Mouse (Mus musculus) mature B cell (primary cell): ENCODE data around the gene Il18r1.

ENCODE experiments used
- in situ Hi-C: fragments of 300-500 bp; cut with MboI; formaldehyde crosslinking; loops from 2 replicates; pipeline ENCODE4 v1.14.3; 2019

Gene Il18r1

DNA sequence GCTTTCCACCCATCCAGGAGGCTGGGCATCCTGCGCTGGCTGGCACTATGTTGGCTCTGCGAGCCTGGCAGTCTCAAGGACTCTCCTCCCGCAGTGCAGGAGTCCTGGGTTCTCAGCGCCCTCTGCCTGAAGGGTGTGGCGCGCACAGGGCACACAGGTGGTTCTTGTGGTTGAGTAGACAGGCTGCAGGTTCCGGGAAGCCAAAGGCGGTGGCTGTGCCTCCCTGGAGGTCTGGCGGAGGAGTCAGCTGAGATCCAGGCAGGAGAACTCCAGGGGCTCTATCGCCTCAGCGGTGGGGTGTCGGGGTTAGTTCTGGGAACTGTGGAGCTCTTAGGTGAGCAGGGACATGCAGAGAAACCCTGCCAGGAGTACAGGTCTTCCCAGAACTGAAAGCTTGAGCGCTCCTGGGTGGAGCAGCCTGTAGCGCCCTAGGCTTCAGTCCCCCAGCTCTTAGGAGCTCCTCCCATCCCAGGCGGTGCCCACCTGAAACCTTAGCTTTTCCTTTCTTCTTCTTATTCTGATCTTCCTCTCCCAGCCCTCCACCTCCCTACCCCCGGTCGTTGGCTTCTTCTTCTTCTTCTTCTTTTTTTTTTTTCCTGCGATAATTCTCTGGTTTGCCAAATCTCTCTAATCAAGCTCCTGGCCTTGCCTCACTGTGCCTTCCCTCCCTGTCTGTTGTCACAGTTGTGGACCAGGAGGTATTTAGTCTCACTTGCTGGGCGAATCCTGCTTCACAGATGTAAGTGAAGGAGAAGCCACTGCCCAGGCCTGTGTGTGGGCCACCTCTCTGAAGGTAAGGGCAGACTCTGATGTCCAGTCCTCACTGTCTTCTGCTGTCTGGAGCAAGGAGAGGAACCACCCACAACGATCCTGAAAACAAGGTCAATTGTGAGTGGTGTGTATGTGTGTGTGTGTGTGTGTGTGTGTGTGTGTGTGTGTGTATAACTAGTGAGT lies at the start of gene Il18r1:
TSS of gene Il18r1 (plus strand) at position 76 of the 954 bp plus-strand sequence.
- in situ Hi-C loops, result no loop called here

DNA sequence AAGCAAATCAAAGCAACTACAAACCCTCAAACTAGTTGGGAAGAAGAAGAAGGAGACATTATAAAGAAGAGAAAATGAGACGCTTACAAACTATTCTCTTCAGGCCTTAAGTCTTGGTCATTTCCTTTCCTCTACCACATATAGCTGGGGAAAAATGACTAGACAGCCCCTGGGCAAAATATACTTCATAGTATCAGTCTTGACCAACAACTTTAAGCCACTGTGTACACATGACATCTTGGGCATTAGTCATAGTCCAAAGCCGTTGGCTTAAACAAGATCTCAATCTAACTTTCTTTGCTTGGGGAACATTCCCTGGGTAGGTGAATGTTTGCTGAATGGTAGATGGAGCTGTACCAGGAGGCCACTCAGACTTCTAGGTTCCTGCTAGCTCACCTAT lies 48.3 kb upstream of the Il18r1 start:
- in situ Hi-C loops, result no loop called here

DNA sequence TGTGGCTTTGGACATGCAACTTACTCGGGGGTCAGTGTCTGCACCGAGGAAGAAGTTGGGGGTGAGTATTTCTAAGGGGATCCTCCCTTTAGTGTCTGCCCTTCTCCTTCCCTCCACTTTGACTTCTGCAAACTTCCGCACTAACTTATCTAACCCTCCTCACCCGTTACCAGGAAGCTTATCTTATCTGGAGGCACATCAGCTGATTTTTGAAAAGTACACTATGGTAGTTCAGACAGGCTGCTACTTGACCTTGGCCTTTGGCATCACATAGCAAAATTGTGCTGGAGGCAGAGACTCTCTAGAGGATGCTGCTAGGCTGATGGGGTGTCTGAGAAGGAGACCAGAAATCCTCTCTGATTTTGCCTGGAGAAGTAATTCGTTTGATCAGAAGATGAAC lies 46.8 kb upstream of the Il18r1 start:
- in situ Hi-C loops, result no loop called here

DNA sequence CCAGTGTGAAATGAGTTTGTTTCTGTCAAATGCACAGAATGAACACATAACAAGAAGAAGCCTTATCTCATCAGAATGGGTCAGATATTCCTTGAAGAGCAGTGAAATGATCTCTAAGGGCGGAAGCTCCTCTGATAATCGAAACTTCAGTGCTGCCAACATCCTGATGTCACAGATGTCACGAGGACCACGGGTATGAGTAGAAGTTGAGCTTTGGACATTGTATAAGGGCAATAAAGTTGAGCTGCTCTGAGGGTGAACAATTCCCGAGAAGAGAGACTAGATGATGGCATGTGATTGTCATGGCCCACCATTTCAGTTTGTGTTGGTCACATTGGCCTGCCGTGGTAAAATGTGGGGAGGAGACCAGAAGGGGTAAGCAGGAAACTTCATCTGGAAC lies 41.5 kb upstream of the Il18r1 start:
- in situ Hi-C loops, result no loop called here

DNA sequence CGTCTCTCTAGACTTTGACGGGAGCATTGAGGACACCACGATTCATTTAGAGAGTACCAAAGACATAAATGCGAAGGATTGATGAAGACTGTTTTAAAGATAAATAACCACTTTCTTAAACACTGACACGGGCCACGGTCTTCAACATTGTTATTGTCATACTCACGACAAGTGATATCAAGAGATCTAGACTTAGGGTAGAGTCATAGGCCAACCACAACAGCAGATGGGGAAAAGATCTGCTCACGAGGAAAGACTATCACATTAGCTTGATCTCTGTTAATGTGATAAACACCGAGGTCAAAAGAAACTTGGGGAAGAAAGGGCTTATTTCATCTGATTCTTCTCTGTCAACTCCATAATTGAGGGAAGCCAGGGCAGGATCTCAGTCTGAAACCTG lies 38.1 kb upstream of the Il18r1 start:
- in situ Hi-C loops, result no loop called here

DNA sequence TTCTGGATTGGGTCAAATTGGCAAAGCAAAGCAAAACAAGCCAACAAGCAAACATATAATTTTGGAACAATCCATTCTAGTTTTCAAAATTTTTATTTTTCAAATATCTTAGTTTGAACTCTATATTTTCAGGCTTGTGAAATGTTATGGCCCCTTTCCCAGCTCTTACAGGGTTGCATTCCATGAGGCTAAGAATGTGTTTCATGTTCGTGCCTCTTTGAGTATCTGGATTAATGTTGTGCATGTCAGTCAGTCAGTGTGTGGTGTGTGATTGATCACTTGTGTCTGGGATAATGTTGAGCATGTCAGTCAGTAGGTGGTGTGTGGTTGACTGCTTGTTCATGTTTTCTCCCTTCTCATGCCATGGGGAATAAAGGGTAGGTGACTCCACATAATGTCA lies 37.5 kb upstream of the Il18r1 start:
- in situ Hi-C loops, result no loop called here

DNA sequence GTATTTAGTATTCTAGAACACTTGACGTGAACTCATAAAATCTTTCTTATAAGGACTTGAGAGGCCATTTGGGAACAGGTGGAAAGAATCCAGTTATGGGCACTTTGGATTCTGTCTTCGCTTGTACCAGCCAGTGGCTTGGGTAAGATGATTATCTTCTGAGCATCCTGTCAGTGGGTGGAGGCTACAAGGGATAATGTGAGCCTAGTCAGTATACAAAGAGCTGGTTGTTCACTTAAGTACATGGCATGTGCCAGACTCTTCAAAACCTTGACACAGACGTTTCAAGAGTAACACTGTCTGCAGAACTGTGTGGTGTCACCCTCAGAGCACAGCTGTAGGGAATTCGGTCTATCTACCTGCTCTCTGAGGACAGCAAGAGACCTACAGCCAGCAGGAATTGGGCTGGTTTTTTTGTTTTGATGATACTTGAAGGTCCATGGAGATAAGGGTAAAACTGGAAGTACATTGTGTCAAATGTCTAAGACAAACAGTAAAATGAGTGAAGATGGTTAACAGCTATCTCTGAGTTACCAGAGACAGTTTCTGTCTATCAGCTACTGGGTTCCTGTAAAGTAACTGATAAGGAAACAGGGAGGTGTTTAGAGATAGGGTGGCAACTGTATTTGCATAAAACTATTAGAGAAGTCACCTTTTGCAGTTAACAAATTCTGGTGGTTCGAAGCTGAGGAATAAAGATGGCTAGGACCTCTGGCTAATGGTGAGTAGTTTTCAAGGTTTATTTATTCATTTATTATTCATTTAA lies 36.3 kb upstream of the Il18r1 start, which contains the start of gene Il1rl1:
TSS of gene Il1rl1 (plus strand) at position 661 of the 766 bp plus-strand sequence.
- in situ Hi-C loops, result no loop called here

DNA sequence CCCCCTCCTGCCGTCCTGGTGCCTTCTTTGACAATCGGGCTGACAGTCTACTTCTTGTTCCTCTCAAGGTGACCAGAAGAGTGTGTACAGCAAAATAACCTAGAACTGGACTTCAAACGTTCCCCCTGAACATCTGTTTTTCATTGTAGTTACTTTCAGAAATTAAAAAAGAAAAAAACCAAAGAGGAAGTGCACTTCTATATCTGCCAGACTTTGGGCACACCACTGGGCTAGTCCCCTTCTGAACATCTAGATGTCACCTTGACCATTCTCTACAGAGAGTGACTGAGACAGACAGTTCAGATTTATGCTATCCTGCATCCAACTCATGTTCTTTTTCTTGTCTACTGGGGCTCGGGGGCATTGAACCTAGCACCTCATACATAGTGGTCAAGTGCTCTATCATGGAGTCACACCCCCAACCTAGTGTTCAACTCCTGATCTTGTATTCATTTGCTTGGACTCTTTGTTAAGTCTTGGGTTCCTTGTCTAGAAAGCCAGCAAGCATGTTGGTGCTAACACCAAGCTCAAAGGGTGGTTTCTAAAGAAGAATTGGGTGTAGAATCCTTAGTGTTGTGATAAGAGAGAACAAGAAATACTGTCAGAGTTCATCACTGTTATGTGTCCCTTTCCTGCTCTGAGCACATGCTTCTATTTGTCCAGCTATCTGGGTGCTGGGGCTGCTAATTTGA lies 35.1 kb upstream of the Il18r1 start:
- in situ Hi-C loops, result no loop called here

DNA sequence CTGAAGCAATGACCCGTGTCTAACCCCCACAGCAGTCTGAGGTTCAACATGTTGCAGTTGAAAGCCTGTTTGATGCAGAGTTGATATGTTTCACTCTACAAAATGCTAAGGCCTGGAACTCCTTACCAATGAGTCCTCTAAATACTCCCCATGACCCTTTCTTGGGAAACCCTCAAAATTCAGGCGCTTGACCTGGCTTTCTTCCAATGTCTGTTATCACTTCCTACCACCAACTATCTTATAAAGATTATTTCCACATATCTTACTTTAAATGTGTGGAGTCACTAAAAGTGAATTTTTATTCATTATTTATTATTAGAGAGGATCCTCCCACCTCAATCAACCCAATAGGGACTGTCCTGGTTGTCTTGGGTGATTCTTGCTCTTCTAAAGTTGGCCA lies 33.2 kb upstream of the Il18r1 start:
- in situ Hi-C loops, result no loop called here

DNA sequence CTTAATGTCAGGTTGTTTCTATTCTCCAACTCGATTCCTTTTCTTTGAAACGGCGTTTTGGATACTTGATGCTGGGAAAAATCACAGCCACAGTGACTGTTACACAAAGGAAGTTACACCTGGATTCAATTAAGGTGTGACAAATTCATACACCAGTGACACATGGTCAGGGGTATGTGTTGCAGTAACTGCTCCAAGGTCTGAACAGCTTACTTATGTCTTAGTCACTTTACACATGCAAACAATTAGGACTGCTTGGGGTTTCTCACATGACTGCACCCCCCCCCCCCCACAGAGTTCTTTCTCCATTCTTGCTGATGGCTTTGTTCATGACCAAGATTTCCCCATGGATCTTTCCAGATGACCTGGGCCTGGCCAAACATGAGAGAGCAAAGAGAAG lies 29.4 kb upstream of the Il18r1 start:
- in situ Hi-C loops, result no loop called here

DNA sequence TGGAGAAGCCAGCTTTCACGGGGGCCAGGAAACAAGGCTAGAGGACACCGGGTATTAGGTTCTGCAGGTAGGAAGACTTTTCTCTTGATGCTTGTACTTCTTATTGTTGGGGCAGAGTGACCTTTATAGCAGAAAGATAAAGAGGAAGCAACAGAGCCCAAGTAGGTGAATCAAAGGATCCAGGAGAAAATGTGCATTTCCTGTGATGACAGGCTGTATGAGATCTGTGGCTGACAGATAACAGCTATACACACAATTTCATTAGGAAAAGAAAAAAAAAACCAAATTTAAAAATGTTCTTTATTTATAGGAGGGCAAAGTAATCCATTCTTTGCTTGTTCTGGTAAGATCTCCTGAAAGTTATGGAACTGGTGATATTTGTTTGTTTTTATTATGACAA lies 28.0 kb upstream of the Il18r1 start:
- in situ Hi-C loops, result no loop called here

DNA sequence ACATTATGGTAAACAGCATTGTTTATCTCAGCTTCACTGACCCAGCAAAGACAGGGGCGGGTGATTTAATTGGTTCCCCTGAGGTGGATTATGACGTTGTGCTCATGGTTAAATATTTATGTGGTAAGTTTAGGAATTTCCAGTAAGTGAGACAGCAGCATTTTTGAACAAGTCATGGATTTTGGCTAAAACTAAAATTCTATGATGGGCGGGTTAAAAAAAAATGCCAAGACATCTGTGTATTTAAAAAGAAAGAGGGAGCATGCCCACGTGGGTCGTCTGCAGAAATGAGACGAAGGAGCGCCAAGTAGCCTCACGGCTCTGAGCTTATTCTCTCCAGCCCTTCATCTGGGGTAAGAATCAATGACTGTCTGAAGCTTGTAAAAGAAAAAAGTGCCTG lies 25.8 kb upstream of the Il18r1 start:
- in situ Hi-C loops, result no loop called here

DNA sequence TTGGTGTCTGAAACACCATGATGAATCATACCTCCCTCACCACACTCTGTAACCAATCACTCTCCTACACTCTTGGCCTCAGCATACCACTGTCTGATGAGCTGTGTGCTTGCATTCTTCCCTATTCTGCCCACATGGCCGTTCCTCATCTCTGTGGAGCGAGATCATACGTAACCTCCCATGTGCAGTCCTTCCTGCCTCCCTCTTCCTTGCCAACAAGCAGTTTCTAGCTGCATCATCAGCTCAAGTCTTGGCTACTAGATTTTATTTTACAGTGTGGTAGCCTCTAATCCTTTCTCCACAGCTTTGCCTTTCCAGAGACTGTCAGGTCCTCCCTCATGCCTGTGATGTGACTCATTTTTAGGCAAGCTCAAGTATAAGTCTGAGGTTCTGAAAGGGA lies 20.6 kb upstream of the Il18r1 start:
- in situ Hi-C loops, result no loop called here

DNA sequence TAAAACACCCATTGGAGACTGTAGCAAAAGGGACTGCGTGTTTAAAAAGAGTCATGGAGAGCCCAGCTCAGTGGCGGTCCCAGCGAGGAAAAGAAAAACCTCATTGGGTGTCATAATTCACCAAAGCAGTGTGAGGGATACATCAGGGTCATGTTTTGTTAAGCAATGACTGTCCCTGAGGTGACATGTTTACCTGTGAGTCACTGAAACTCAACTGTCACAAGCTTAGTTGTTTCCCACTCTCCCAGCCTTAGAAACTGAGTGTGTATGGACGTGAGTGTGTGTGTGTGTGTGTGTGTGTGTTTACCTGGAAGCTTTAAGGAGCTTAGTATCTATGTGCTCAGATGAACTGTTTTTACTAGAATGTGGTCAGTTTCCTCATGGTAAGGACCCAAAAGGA lies 2.0 kb downstream of the Il18r1 start:
- in situ Hi-C loops, result no loop called here

DNA sequence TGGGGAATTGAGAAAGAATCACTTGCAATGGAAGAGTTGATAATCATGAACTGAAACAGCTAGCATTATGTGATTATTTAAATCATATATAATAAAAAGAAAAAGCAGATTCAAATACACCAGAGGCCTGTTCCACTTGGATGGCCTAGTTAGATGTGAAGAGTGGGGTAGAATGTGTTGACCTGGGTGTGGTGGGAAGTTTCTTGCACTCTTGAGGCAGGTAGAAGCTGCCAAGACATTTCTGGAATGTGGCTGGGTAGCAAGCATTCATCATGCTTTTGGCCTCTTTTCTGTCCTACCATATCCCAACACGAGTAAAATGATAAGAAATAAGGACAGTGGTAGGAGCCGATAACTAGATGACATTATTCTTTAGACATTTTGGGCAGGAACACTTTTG lies 3.5 kb downstream of the Il18r1 start:
- in situ Hi-C loops, result no loop called here

DNA sequence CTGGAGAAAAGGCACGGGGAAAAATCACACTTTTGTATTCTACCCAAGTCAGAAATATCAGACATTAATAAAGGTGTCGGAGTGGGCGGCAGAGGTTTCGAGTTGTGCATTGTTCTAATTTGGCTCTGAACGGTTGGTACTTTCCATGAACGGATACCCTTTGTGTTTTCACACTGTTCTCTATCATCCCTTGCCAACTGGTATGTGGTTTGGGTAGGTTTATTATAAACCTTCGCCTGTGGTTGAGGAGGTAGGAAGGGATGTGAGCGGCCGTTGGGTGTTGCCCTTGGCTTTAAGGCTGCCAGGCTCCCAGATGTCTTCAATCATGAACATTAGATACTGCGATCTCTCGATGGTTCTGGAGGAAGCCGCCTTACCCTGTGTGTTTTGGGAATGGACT lies 4.5 kb downstream of the Il18r1 start:
- in situ Hi-C loops, result no loop called here

DNA sequence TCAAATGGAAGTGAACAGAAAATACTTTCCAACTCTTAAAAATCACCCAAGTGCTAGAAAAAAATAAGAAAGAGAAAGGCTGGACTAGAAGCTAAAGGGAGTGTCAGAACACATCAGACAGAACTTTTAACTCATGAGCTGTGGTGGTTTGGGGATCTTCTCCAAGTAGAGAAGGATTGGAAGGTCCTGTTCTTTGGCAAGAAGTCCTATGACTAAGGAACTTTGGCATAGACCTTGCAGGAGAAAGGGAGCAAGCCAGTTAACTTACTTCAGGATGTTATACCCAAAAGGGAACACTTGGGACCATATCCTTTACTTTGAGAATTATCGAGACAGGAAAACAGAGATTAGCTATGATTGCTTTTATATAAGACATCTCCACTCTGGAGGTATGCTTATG lies 7.0 kb downstream of the Il18r1 start:
- in situ Hi-C loops, result no loop called here

DNA sequence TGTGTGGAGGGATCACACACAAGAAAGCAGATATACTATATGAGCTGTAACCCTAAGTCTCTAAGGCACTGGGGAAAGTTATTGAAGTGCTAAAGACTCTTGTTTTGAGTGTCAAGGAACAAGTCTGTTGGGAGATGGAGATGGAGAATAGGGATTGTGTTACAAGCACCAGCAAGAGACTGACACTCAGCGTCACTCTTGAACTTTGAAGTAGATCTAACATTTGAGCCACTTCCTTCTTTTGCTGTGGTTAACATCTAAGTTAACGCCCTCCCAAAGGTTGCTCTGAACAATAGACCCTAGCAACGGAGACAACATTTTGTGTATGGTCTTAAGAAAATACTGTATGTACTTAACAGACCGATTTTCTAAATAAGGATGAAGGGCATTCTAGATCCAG lies 8.3 kb downstream of the Il18r1 start:
- in situ Hi-C loops, result no loop called here

DNA sequence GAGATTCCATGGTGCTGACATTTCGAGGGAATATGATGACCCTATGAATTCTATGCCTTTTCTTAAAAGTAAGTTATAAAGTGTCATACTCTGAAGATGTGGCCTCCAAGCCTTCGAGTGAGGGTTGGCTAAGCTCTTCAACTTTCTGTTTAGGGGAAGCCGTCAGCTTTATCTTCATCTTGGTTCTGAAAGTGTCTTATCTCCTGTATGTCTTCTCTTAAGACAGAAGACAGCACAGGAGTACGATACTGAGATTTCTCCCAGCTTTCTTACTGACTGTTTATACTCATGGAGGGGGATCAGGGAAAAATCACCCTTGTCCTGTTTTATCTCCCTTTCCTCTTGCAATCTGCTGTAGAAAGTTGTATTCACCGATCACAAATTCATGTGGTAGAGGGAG lies 9.0 kb downstream of the Il18r1 start:
- in situ Hi-C loops, result no loop called here

DNA sequence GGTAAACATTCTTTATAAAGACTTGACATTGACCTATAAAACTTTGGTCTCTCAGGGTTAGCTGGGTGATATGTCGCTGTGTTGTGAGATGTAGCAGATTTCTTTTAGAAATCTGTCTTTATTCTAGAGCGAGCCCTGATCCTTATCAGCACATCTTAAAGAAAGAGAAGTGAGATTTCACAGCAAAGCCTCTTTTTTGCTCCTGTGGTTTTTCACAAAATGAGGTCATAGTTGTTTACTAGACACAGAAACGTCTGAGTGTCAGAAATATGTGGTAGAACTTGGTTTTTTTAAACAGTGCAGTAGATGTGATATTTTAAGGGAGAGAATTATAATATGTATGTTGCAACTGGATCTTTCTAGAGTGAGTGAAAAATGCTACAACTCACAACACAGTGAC lies 10.3 kb downstream of the Il18r1 start:
- in situ Hi-C loops, result no loop called here

DNA sequence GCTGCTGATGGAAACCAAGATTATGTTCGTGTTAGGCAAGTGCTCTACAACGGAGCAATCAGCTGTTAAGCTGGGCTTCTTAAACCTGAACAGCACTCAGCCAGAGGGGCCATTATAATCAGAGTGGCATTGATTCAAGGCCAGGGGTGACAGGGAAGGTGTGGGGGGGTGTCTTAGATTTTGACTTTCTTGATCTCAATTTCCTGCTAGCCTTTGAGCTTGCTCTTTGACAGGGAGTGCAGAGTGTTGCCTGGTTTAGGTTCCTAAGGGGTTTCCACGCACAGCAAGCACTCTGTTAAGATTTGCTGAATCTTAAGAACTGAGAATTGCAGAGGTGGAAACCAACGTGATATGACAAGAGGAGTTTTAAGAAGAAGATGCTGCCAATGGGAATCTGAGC lies 11.4 kb downstream of the Il18r1 start:
- in situ Hi-C loops, result no loop called here

DNA sequence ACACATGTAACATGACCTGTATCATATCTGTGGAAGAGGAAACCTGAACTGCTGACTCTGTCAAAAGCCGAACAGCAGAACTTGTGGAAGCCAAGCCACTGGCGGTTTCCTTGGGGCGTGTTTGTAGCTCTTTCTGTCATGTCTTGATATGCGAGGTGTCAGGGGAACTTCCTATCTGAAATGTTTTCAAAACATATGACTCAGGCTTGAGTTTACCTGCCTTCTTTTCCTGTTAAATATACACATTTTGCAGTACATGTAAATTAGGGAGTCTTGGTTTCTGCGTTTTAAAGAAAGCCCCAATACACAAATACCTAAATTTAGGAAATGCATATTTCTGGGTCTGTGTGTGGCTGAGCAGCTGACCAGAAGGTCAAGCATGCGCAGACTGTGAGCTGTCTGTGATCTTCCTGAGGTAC lies 14.2 kb downstream of the Il18r1 start:
- in situ Hi-C loops, result no loop called here

DNA sequence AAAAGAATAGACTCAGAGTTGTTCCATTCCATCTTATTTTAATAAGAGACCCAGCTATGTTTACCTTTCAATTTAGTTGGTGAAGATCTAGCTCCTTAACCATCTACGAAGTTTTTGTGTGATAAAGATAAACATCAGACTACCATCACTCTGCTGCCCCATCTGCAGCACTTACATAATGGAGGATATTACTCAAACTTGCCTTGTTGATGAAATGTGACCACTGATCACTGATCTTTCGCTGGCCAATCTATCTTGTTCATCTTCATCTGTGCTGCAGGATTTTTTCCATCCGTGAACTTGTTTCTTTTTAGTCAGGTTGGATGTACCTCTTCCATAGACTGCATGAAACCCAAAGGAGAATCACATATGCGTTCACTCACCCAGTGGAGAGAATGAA lies 29.2 kb downstream of the Il18r1 start:
- in situ Hi-C loops, result no loop called here
